Mouse (Mus musculus): ENCODE measurements around the gene Rras2. TPM values are rescaled to one million over a fixed set of nuclear protein-coding genes. Genes with fewer than 3 reads are reported as not detected.
A peak's percentile ranks its signal among the peaks of the same experiment; 100 is the strongest.

The Rras2 gene
- polyA plus RNA-seq (2016; fragmentation: Nextera tagmentation; extraction: Ambion mirVana), result 22.3 and 26.2 TPM in 2 replicates

DNA sequence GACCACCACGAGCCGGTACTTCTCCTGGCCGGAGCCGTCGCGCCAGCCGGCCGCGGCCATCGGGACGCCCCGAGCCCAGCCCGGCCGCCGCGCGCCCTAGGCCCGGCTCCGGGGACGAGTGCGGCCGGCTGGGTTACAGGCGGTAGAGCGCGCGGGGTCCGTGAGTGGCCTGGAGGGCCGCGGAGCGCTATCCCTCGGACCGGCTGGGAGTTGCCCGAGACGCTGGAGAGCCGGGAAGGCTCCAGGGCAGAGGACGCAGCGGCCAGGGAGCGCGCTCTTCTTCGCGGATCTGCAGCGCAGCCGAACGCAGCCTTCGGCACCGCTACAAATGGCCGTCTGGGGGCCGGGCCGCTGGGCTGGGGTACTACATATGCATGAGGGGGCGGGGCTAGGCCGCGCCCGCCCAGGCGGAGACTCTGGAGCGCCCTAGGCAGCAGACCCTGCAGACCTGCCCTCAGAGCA is at the start of gene Rras2:
Gene Rras2, minus strand, starts transcription at position 338 of the 462 bp plus-strand sequence.
- Histone ChIP-seq H3K9me3 (replicated peaks) (no peaks in the 10 kb centered on the region), H3K27me3 (ENCODE audit: low read depth, poor library complexity, severe bottlenecking) (0 out of 2 replicates have a peak, but pooled peaks cover 8% of the 10 kb centered on the region), H3K36me3 (0 out of 2 replicates have a peak, but pooled peaks cover 2% of the 10 kb centered on the region), H3K27ac (peak within 1 kb of the TSS; percentile 92), H3K4me1 (peaks cover 22% of the 10 kb centered on the region), H3K4me3 (peak within 1 kb of the TSS; percentile 90)
- DNase-seq (ENCODE audit: low spot score), result peak; percentile 92
- WGBS, result 0% methylated on average over 55 of the region's 55 CpGs

DNA sequence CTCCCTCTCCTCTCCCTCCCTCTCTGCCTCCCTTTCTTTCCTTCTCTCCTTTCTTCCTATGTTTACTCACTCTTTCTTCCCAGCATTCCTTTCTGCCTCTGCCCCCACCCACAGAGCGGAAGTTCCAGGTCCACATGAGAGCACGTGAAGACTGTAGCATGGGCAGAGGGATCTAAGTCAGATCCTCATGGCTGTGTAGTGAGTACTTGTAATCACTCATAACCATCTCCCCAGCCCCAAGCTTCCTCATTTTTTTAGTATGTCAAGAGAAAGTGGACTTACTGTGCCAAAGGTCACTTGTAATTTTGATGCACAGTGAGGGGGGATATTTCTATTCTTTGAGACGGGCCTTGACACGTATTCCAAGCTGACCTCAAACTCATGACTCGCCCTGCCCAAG is 45.4 kb upstream of the Rras2 start:
- H3K27me3 ChIP-seq (ENCODE audit: low read depth, poor library complexity, severe bottlenecking), result peaks cover 6% of the 10 kb centered on the region; the same call in 1 of the 2 replicates
- H3K27ac ChIP-seq, result no peak overlapping the region
- 93% methylated on average over 5 of the region's 5 CpGs for WGBS
- no peaks in the 10 kb centered on the region for H3K36me3 ChIP-seq
- H3K4me3 ChIP-seq, result no peak overlapping the region
- no peaks in the 10 kb centered on the region for H3K9me3 ChIP-seq (replicated peaks)
- DNase-seq (ENCODE audit: low spot score), result no peak
- no peaks in the 10 kb centered on the region for H3K4me1 ChIP-seq

DNA sequence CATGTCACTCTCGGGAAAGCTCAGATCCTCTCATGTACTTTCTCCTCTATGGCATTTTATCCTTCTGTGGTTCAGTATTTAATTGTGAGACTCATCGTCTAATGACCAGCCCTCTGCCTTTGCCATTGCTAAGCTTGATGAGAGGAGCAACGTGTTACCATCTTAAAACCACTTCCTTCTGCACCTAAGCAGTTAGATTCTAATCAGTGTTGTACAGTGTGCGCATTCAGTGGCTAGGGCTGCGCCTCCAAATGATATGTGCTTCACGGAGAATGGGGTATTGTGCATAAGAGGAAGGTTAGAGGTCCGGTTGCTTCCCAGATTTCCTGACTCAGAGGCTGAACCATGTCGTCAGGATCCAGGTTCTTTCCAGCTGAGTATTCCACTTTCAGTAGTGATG is 43.5 kb upstream of the Rras2 start:
- Histone ChIP-seq H3K36me3 (no peaks in the 10 kb centered on the region), H3K4me1 (peaks cover 2% of the 10 kb centered on the region; the same call in 1 of the 2 replicates), H3K9me3 (replicated peaks) (no peaks in the 10 kb centered on the region), H3K27me3 (ENCODE audit: low read depth, poor library complexity, severe bottlenecking) (peaks cover 6% of the 10 kb centered on the region; the same call in 1 of the 2 replicates), H3K4me3 (no peak overlapping the region), H3K27ac (no peak overlapping the region)
- DNase-seq (ENCODE audit: low spot score), result no peak
- 89% methylated on average over 8 of the region's 8 CpGs for WGBS

DNA sequence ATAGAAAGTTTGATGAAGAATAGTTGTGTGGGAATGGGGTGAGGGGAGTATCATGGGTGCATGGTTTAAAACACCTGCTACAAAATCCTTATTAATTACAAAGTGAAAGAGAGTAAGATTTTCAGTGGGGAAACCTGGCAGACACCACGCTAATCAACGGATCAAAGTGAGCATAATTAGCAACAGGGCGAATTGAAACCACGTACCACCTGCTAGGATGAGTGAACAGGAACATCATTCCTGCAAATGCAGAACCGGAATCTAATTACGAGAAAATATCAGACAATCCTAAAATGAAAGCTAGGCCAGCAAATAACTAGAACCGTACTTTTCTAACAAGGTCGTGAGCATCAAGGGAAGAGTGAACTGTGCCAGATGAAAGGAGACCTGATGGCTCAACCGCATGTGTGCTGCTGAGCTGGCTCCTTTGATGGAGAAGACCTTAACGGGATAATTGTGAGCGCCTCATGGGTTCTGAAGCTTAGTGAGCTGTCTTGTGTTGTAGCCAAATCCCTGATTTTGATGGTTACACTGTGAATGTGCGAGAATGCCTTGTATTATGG is 40.2 kb upstream of the Rras2 start:
- Histone ChIP-seq H3K9me3 (replicated peaks) (no peaks in the 10 kb centered on the region), H3K4me1 (peaks cover 12% of the 10 kb centered on the region; the same call in 1 of the 2 replicates), H3K27ac (no peak overlapping the region), H3K4me3 (no peak overlapping the region), H3K36me3 (no peaks in the 10 kb centered on the region), H3K27me3 (ENCODE audit: low read depth, poor library complexity, severe bottlenecking) (peaks cover 6% of the 10 kb centered on the region; the same call in 1 of the 2 replicates)
- WGBS, result 82% methylated on average over 12 of the region's 12 CpGs
- no peak for DNase-seq (ENCODE audit: low spot score)

DNA sequence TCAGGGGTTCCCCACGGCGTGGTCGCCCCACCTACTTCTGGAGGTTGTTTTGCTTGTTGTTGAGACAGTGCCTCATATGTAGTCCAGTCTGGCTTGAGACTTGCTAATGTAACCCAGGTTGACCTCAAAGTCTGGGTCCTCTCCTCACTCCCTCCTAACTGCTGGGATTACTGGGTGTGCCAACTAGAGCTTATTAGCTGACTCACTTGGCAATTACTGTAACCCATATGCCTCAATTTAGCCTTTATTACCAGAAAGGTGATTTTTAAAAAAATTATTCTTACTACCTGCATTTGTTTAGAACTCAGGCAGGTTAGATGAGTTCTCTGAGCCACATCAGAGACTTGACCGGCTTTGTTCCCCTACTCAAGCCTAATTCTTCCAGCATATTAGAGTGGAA is 38.8 kb upstream of the Rras2 start:
- Histone ChIP-seq H3K4me3 (no peak overlapping the region), H3K27ac (no peak overlapping the region), H3K9me3 (replicated peaks) (no peaks in the 10 kb centered on the region), H3K4me1 (peaks cover 12% of the 10 kb centered on the region; the same call in 1 of the 2 replicates), H3K36me3 (no peaks in the 10 kb centered on the region), H3K27me3 (ENCODE audit: low read depth, poor library complexity, severe bottlenecking) (peaks cover 6% of the 10 kb centered on the region; the same call in 1 of the 2 replicates)
- no peak for DNase-seq (ENCODE audit: low spot score)
- 89% methylated on average over 4 of the region's 4 CpGs for WGBS

DNA sequence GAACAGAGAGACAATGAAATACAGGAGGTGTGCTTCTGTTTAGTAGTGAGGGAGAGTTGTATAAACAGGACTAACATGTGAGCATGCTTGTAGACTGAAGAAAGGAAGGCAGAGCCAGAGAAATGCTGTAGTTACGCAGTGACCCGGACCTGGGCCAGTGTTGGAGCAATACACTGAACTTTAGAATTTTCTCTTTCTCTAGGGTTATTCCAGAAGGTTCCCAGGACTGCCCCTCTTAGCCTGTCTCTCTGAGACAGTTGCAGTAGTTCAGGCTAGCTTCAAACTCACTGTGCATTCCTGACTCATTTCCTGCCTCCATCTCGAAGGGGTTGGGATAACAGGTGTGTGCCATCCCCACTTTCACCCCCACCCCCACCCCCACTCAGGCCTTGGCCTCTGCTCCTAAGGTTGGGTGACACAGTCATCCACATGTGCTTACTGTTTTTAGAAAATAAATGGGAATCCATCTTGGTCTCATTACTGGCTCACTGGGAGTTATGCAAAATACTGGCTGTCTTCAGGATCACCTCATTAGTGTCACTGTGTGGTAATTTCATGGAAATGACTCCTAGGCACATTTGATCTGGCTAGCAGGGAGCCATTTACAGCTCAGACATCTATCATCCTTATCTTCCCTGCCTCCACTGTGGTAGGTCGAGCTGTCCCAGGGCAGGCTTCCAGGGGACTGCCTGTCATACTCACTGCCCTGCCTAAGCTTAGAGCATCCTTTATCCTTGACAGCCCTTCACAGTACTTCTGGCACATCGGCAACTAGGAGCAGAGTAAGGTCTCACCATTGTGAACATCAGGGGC is 37.7 kb upstream of the Rras2 start:
- 37% methylated on average over 5 of the region's 5 CpGs for WGBS
- Histone ChIP-seq H3K27me3 (ENCODE audit: low read depth, poor library complexity, severe bottlenecking) (peaks cover 6% of the 10 kb centered on the region; the same call in 1 of the 2 replicates), H3K27ac (no peak overlapping the region), H3K4me1 (peaks cover 12% of the 10 kb centered on the region; the same call in 1 of the 2 replicates), H3K9me3 (replicated peaks) (no peaks in the 10 kb centered on the region), H3K4me3 (no peak overlapping the region), H3K36me3 (no peaks in the 10 kb centered on the region)
- DNase-seq (ENCODE audit: low spot score), result no peak

DNA sequence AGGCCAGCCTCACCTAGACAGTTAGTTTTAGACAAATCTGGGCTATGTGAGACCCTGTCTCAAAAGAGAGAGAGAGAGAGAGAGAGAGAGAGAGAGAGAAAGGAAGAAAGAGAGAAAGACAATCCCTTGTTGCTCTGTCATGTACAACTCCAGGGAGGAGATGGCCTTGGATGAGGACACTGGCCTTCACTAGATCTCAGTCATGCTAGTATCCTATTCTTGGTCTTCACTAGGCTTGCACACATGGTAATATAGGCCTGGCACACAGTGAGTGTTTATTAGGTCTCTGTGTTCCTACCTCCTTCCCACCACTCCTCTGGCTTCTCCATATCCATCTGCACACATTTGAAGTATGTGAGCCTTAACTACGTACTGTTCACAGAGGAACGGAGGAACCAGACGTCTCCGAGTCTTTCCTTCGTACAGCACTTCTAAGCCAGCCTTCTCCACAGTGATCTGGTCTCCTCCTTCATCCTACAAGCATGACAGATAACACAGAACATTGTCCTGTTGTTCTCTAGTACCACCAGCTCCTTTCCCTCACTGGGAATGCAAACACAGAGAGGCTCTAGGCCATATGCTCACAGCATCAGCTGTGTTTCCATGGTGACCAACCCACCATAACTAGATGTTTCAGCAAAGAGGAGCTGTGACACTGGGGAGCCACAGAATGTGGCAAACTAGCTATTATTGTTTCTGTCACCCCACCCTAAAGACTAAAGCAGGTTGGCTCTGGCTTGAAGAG is 33.6 kb upstream of the Rras2 start:
- no peaks in the 10 kb centered on the region for H3K36me3 ChIP-seq
- 90% methylated on average over 5 of the region's 5 CpGs for WGBS
- H3K27me3 ChIP-seq (ENCODE audit: low read depth, poor library complexity, severe bottlenecking), result no peaks in the 10 kb centered on the region
- H3K4me1 ChIP-seq, result peaks cover 10% of the 10 kb centered on the region; the same call in 1 of the 2 replicates
- H3K9me3 ChIP-seq (replicated peaks), result no peaks in the 10 kb centered on the region
- no peak for DNase-seq (ENCODE audit: low spot score)
- no peak overlapping the region for H3K4me3 ChIP-seq
- no peak overlapping the region for H3K27ac ChIP-seq

DNA sequence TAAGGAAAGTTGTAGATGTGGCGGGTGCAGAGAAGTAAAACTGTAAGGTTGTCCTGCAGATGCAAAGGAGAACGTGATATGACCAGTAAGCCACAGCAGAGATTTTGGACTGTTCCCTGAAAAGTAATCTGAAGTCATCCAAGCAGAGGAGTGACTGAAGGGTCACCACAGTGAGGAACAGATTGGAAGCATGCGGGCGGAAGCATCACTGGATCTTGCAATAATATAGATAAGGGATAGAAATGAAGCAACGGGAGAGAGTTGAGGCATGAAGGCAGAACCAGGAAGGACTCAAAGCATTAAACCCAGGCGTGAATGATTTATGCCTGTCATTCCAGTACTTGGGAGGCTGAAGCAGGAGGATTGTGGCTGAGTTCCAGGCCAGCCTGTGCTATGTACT is 32.0 kb upstream of the Rras2 start:
- no peak overlapping the region for H3K27ac ChIP-seq
- H3K4me1 ChIP-seq, result no peaks in the 10 kb centered on the region
- WGBS, result 94% methylated on average over 6 of the region's 6 CpGs
- H3K4me3 ChIP-seq, result no peak overlapping the region
- no peaks in the 10 kb centered on the region for H3K9me3 ChIP-seq (replicated peaks)
- no peaks in the 10 kb centered on the region for H3K27me3 ChIP-seq (ENCODE audit: low read depth, poor library complexity, severe bottlenecking)
- no peak for DNase-seq (ENCODE audit: low spot score)
- no peaks in the 10 kb centered on the region for H3K36me3 ChIP-seq

DNA sequence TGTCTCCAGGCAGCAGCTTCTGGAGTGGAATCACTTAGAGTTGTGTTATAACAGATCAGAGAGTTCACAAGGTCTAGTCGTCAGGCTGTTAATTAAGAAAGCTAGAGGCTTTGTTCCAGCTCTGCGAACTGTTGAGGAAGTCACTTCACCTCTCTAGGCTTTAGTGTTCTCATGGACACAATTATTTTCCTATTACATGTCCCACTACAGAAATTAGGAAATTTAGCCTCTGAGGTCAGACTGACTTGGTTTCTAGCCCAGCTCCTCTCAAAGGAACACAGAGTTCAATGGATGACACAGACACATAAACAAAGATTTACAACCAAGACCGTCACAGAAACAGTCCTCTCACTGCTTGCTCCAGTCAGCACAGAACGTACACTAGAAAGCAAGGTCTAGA is 31.6 kb upstream of the Rras2 start:
- H3K4me1 ChIP-seq, result no peaks in the 10 kb centered on the region
- no peaks in the 10 kb centered on the region for H3K27me3 ChIP-seq (ENCODE audit: low read depth, poor library complexity, severe bottlenecking)
- WGBS, result 34% methylated on average over 4 of the region's 4 CpGs
- no peaks in the 10 kb centered on the region for H3K36me3 ChIP-seq
- no peak overlapping the region for H3K4me3 ChIP-seq
- no peak overlapping the region for H3K27ac ChIP-seq
- no peaks in the 10 kb centered on the region for H3K9me3 ChIP-seq (replicated peaks)
- no peak for DNase-seq (ENCODE audit: low spot score)

DNA sequence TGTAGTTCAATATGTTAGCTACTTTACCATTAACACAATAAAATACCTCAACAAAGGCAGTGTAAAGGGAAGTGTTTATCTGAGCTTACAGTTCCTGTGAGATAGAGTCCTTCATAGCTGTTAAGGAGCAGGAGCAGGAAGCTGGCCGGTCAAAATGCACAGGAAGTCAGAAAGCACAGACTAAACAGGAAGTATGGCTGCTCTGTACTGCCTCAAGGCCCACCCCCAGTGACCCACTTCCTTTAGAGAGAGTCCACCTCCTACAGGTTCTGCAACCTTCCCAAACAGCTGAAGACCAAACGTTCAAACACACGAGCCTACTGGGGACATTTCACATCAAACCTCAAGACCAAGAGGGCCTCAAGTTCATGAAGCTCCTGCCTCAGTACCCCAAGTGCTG is 28.3 kb upstream of the Rras2 start:
- Histone ChIP-seq H3K4me1 (no peaks in the 10 kb centered on the region), H3K36me3 (no peaks in the 10 kb centered on the region), H3K27ac (no peak overlapping the region), H3K9me3 (replicated peaks) (no peaks in the 10 kb centered on the region), H3K27me3 (ENCODE audit: low read depth, poor library complexity, severe bottlenecking) (no peaks in the 10 kb centered on the region), H3K4me3 (no peak overlapping the region)
- DNase-seq (ENCODE audit: low spot score), result no peak
- 78% methylated on average over 3 of the region's 3 CpGs for WGBS

DNA sequence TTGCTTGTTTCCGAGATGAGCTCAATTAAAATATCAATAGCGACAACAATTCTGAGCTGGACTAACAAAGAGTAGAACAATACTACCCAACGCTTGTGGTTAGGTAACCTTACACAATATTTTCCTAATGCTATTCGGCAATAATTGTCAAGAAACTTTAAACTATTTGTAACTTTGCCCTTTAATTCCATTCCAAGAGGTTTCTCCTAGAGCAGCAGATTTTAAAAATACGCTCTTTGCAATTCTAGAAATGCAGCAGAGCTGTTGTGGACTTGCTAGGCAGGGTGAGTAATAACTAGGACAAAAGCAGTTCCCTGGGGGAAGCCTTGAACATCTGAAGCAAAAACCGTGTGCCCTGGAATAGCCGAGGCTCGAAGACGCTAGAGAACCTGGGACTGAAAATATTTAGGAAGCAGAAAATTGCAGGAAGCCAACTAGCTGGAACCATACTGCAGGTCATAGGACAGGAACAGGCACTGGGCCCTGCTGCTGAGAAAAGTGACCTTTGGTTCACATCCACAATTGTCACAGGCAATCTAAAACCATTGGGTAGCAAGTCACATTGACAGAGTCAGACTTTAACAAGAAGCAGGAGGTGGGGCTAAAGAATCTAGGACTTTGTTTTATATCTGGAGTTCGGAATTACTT is 24.7 kb upstream of the Rras2 start:
- Histone ChIP-seq H3K36me3 (no peaks in the 10 kb centered on the region), H3K27me3 (ENCODE audit: low read depth, poor library complexity, severe bottlenecking) (no peaks in the 10 kb centered on the region), H3K9me3 (replicated peaks) (no peaks in the 10 kb centered on the region), H3K27ac (no peak overlapping the region), H3K4me1 (no peaks in the 10 kb centered on the region), H3K4me3 (no peak overlapping the region)
- no peak for DNase-seq (ENCODE audit: low spot score)
- WGBS, result 84% methylated on average over 10 of the region's 10 CpGs

DNA sequence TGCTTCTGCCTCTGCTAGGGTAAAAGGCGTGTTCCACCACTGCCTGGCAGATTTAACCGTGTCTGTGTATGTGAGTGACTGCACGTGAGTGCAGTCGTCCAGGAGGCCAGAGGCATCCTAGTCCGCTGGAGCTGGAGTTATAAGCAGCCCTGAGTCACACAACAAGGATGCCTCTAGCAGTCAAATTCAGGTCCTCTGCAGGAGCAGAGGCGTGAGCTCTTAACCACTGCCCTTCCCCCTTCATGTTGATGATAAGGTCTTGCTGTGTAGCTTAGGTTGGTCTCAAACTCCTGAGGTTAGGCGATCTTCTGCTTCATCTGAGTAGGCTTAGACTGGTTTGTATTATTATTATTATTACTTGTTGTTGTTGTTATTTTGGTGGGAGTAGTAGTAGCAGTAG is 22.4 kb upstream of the Rras2 start:
- DNase-seq (ENCODE audit: low spot score), result no peak
- H3K27me3 ChIP-seq (ENCODE audit: low read depth, poor library complexity, severe bottlenecking), result no peaks in the 10 kb centered on the region
- H3K9me3 ChIP-seq (replicated peaks), result no peaks in the 10 kb centered on the region
- H3K4me3 ChIP-seq, result no peak overlapping the region
- WGBS, result 90% methylated on average over 7 of the region's 7 CpGs
- peaks cover 1% of the 10 kb centered on the region; the same call in 1 of the 2 replicates for H3K4me1 ChIP-seq
- H3K36me3 ChIP-seq, result no peaks in the 10 kb centered on the region
- no peak overlapping the region for H3K27ac ChIP-seq

Data from limb, embryonic 10.5 days (tissue).